Mouse (Mus musculus) megakaryocyte-erythroid progenitor cell, adult 5-6 weeks (primary cell): Measurements from ENCODE around the gene Syt15. TPM values are rescaled to one million over a fixed set of nuclear protein-coding genes. Genes with fewer than 3 reads are reported as not detected.

Experiments used
- total RNA-seq, 2 experiments: library from RNA; stranded (forward) in 1 of 2; stranded (reverse) in 1 of 2; fragments of 200-1000, 215-1000 nt in 1 of 2; fragments of >200 nt in 1 of 2; fragmentation: Nextera tagmentation in 1 of 2; gene quantifications; 2 replicates each; pipeline ENCODE4 v1.2.3; 2014 to 2017

Gene Syt15
- total RNA-seq, 2 experiments from 2014 or later, result not detected

Other genes starting within 250 kb of the Syt15 start
- gene Zfp488, start 240.8 kb upstream of the Syt15 start, total RNA-seq (2014; fragmentation: Nextera tagmentation), result 0.10 TPM in 1 of 2 replicates, not detected in the other
- 0.19 TPM in 1 of 2 replicates, not detected in the other for gene Zfp488, start 240.8 kb upstream of the Syt15 start, total RNA-seq (2017)
- gene Gm30083, start 204.4 kb upstream of the Syt15 start, total RNA-seq (2014; fragmentation: Nextera tagmentation), result not detected in 2 replicates
- not detected in 2 replicates for gene Gm30083, start 204.4 kb upstream of the Syt15 start, total RNA-seq (2017)
- gene Gm5460, start 202.8 kb upstream of the Syt15 start, total RNA-seq (2014; fragmentation: Nextera tagmentation), result not detected in 2 replicates
- gene Gm5460, start 202.8 kb upstream of the Syt15 start, total RNA-seq (2017), result not detected in 2 replicates
- gene Antxrl, start 166.9 kb upstream of the Syt15 start, total RNA-seq (2014; fragmentation: Nextera tagmentation), result not detected in 2 replicates
- gene Antxrl, start 166.9 kb upstream of the Syt15 start, total RNA-seq (2017), result not detected in 2 replicates
- gene Anxa8, start 133.6 kb upstream of the Syt15 start, total RNA-seq (2014; fragmentation: Nextera tagmentation), result not detected in 2 replicates
- gene Anxa8, start 133.6 kb upstream of the Syt15 start, total RNA-seq (2017), result not detected in 2 replicates
- not detected in 2 replicates for gene A630023A22Rik, start 116.8 kb upstream of the Syt15 start, total RNA-seq (2014; fragmentation: Nextera tagmentation)
- not detected in 2 replicates for gene A630023A22Rik, start 116.8 kb upstream of the Syt15 start, total RNA-seq (2017)
- gene Npy4r, start 67.1 kb upstream of the Syt15 start, total RNA-seq (2014; fragmentation: Nextera tagmentation), result not detected in 2 replicates
- not detected in 2 replicates for gene Npy4r, start 67.1 kb upstream of the Syt15 start, total RNA-seq (2017)
- not detected in 2 replicates for gene Gprin2, start 17.9 kb upstream of the Syt15 start, total RNA-seq (2014; fragmentation: Nextera tagmentation)
- gene Gprin2, start 17.9 kb upstream of the Syt15 start, total RNA-seq (2017), result not detected in 2 replicates
- 8.0 and 9.1 TPM in 2 replicates for gene Shld2, start 90.9 kb downstream of the Syt15 start, total RNA-seq (2014; fragmentation: Nextera tagmentation)
- gene Shld2, start 90.9 kb downstream of the Syt15 start, total RNA-seq (2017), result 17.1 and 18.0 TPM in 2 replicates
- 38.5 and 40.5 TPM in 2 replicates for gene Glud1, start 91.1 kb downstream of the Syt15 start, total RNA-seq (2014; fragmentation: Nextera tagmentation)
- gene Glud1, start 91.1 kb downstream of the Syt15 start, total RNA-seq (2017), result 34.3 and 37.8 TPM in 2 replicates
- gene Fam25c, start 135.8 kb downstream of the Syt15 start, total RNA-seq (2014; fragmentation: Nextera tagmentation), result not detected in 2 replicates
- gene Fam25c, start 135.8 kb downstream of the Syt15 start, total RNA-seq (2017), result not detected in 2 replicates
- gene Sncg, start 155.2 kb downstream of the Syt15 start, total RNA-seq (2014; fragmentation: Nextera tagmentation), result not detected in 2 replicates
- gene Sncg, start 155.2 kb downstream of the Syt15 start, total RNA-seq (2017), result not detected in 2 replicates
- not detected in 2 replicates for gene Mmrn2, start 155.9 kb downstream of the Syt15 start, total RNA-seq (2014; fragmentation: Nextera tagmentation)
- not detected in 2 replicates for gene Mmrn2, start 155.9 kb downstream of the Syt15 start, total RNA-seq (2017)